Mouse (Mus musculus): ENCODE data around the gene Zfp809. TPM values are rescaled to one million over a fixed set of nuclear protein-coding genes. Genes with fewer than 3 reads are reported as not detected.
A peak's percentile ranks its signal among the peaks of the same experiment; 100 is the strongest.
"Not testable (repeated sequence)": the region's sequence is repeated elsewhere in the genome, so short reads cannot be mapped to it uniquely, and the experiment has no call there.

Zfp809 gene
- polyA plus RNA-seq, 1 experiment from 2014 or later = 13.5 TPM

DNA sequence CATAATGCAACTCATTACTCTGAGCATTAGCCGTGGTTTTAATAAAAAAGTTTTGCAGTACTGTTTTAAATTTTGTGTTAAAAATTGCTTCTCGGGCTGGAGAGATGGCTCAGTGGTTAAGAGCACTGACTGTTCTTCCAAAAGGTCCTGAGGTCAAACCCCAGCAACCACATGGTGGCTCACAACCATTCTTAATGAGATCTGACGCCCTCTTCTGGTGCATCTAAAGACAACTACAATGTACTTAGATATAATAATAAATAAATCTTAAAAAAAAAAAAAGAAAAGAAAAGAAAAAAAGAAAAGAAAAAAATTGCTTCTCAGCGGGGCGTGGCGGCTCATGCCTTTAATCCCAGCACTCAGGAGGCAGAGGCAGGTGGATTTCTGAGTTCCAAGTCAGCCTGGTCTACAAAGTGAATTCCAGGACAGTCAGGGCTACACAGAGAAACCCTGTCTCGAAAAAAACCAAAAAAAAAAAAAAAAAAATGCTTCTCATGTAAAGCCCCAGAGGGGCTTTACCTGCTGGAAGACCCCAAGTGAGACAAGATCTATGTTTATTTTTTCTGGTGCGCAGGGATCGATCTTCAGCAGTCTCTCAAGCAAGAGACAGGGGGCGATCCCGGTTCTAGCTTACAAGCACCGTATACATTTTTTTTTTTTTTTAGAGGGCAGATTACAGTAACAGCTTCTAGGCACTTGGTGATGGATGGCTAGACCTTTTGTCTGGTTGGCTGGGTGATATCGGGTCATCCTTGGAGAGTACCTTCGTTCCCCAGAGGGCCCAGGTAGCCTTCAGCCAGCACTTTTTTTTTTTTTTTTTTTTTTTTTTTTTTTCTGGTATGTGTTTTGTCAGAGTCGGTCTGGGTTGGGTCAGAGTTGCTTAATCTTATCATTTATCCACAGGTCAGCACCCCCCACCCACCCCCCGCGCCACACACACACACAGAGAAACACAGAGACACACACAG lies 694 bp upstream of the Zfp809 start:
- ATAC-seq (replicated peaks; ENCODE audit: low FRiP score) = peak; percentile 47
- Histone ChIP-seq H3K4me2 (ENCODE audit: low read depth, low read length, severe bottlenecking) (peak overlapping the region; percentile 70), H3K27me3 (ENCODE audit: control insufficient read depth, insufficient read depth, low read length) (no peaks in the 10 kb centered on the region), H3K4me3 (ENCODE audit: low read depth, low read length) (peak overlapping the region; percentile 75), H3K36me3 (ENCODE audit: control insufficient read depth, insufficient read depth, low read length) (no peaks in the 10 kb centered on the region), H3K9me3 (ENCODE audit: control insufficient read depth, low read length) (no peaks in the 10 kb centered on the region), H3K9ac (ENCODE audit: low read length) (peak overlapping the region; percentile 84), H3K4me1 (replicated peaks; ENCODE audit: control insufficient read depth, insufficient read depth, low read length) (no peaks in the 10 kb centered on the region), H3K27ac (ENCODE audit: low read depth, low read length) (no peak overlapping the region)
- peak; percentile 53 for DNase-seq (ENCODE audit: low spot score)
- 27% methylated on average over 17 of the region's 17 CpGs for WGBS

DNA sequence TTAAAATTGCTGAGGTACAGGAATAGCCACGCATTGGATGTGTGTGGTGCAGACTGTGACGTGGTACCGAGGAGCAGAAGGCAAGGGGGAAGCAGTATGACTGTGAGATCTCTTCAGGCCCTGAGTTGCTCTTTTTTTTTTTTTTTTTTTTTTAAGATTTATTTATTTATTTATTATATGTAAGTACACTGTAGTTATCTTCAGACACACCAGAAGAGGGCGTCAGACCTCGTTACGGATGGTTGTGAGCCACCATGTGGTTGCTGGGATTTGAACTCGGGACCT lies 817 bp downstream of the Zfp809 start:
- ATAC-seq (replicated peaks; ENCODE audit: low FRiP score); H3K9ac ChIP-seq (ENCODE audit: low read length): not testable (repeated sequence)
- 67% methylated on average over 7 of the region's 7 CpGs for WGBS

DNA sequence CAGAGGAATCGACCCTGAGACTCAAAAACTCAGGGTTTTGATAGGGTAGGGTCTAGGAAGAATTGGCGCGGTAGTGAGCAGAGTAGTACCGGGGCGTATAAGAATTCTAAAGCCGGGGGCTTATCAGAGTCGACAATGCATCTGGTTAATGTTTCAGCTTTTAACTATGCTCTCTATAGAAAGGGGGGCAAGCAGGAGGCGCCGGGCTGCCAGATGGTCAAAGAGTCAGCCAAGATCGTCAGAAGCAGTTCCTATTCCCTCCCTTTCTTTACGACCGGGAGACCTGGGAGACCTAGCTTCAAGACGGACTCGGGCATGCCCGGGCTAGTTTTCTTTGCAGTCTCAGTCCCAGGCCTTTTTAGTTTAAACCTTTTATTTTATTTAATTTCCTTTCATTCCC lies 1.3 kb downstream of the Zfp809 start:
- Histone ChIP-seq H3K4me1 (replicated peaks; ENCODE audit: control insufficient read depth, insufficient read depth, low read length) (no peaks in the 10 kb centered on the region), H3K36me3 (ENCODE audit: control insufficient read depth, insufficient read depth, low read length) (no peaks in the 10 kb centered on the region), H3K4me3 (ENCODE audit: low read depth, low read length) (no peak overlapping the region), H3K9me3 (ENCODE audit: control insufficient read depth, low read length) (no peaks in the 10 kb centered on the region), H3K4me2 (ENCODE audit: low read depth, low read length, severe bottlenecking) (no peak overlapping the region), H3K9ac (ENCODE audit: low read length) (no peak overlapping the region), H3K27ac (ENCODE audit: low read depth, low read length) (no peak overlapping the region), H3K27me3 (ENCODE audit: control insufficient read depth, insufficient read depth, low read length) (no peaks in the 10 kb centered on the region)
- WGBS = 95% methylated on average over 15 of the region's 15 CpGs
- no peak for DNase-seq (ENCODE audit: low spot score)
- no peak for ATAC-seq (replicated peaks; ENCODE audit: low FRiP score)

More for the DNA sequence above, 817 bp downstream of the Zfp809 start:
- not testable (repeated sequence) for H3K27me3 ChIP-seq (ENCODE audit: control insufficient read depth, insufficient read depth, low read length); H3K4me1 ChIP-seq (replicated peaks; ENCODE audit: control insufficient read depth, insufficient read depth, low read length); H3K27ac ChIP-seq (ENCODE audit: low read depth, low read length); DNase-seq (ENCODE audit: low spot score); H3K36me3 ChIP-seq (ENCODE audit: control insufficient read depth, insufficient read depth, low read length); H3K9me3 ChIP-seq (ENCODE audit: control insufficient read depth, low read length)
- Histone ChIP-seq H3K4me2 (ENCODE audit: low read depth, low read length, severe bottlenecking) (peak overlapping the region; percentile 70), H3K4me3 (ENCODE audit: low read depth, low read length) (peak overlapping the region; percentile 75; the same call in 1 of the 2 replicates)

DNA sequence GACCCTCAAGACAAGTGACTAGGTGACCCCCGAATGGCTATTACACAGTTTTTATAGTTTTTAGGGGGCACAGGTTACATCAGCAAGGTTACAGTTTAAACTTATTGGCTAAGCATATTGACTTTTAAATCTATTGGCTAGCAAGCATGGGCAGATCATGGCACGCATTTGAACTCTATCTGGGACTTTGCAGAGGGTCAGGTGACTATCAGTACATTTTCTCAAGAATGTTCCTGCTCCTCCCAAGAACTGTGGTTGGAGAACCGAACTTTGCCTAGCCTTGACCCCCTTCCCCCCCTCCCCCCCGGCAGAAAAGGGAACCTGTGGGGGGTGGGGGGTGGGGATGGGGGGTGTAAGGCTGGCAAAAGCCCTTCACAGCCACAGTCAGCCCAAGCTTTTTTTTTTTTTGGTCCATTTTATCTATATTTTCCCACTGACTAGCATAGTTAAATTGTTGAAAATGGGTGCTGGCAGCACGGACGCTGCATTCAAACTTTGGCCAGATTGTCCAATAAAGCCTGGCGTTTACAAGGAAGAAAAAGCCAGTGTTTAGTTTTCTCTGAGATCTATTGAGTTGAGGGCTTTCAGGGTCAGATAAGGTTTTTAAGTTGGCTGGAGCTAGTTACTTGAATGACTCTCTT lies 4.0 kb downstream of the Zfp809 start:
- Histone ChIP-seq H3K36me3 (ENCODE audit: control insufficient read depth, insufficient read depth, low read length) (no peaks in the 10 kb centered on the region), H3K4me2 (ENCODE audit: low read depth, low read length, severe bottlenecking) (no peak overlapping the region), H3K4me1 (replicated peaks; ENCODE audit: control insufficient read depth, insufficient read depth, low read length) (no peaks in the 10 kb centered on the region), H3K4me3 (ENCODE audit: low read depth, low read length) (no peak overlapping the region), H3K27ac (ENCODE audit: low read depth, low read length) (no peak overlapping the region), H3K9ac (ENCODE audit: low read length) (no peak overlapping the region), H3K9me3 (ENCODE audit: control insufficient read depth, low read length) (no peaks in the 10 kb centered on the region), H3K27me3 (ENCODE audit: control insufficient read depth, insufficient read depth, low read length) (no peaks in the 10 kb centered on the region)
- no peak for DNase-seq (ENCODE audit: low spot score)
- ATAC-seq (replicated peaks; ENCODE audit: low FRiP score) = no peak
- 86% methylated on average over 7 of the region's 7 CpGs for WGBS

DNA sequence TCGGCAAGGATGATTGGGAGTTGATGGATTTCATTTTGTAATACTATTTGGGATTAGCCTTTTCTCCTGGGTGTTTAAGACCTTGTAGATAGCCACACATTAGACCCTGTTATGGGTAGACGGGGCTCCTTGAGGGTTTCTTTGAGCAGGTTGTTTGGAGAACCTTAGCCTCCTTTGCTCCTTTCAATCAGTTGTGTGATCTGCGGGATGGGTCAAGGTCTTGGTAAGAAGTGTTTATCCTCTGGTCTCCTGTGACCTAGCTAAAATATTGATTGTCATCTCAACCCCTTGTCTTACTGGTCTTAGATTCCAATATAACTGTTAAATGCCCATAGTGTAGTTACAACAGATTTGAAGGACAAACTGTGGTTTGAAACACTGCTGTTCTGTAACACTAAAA lies 4.5 kb downstream of the Zfp809 start:
- H3K27me3 ChIP-seq (ENCODE audit: control insufficient read depth, insufficient read depth, low read length) = no peaks in the 10 kb centered on the region
- no peaks in the 10 kb centered on the region for H3K36me3 ChIP-seq (ENCODE audit: control insufficient read depth, insufficient read depth, low read length)
- 94% methylated on average over 3 of the region's 3 CpGs for WGBS
- no peaks in the 10 kb centered on the region for H3K9me3 ChIP-seq (ENCODE audit: control insufficient read depth, low read length)
- H3K9ac ChIP-seq (ENCODE audit: low read length) = no peak overlapping the region
- H3K27ac ChIP-seq (ENCODE audit: low read depth, low read length) = no peak overlapping the region
- no peak overlapping the region for H3K4me2 ChIP-seq (ENCODE audit: low read depth, low read length, severe bottlenecking)
- no peak overlapping the region for H3K4me3 ChIP-seq (ENCODE audit: low read depth, low read length)
- ATAC-seq (replicated peaks; ENCODE audit: low FRiP score) (no peak), DNase-seq (ENCODE audit: low spot score) (no peak)
- H3K4me1 ChIP-seq (replicated peaks; ENCODE audit: control insufficient read depth, insufficient read depth, low read length) = no peaks in the 10 kb centered on the region

DNA sequence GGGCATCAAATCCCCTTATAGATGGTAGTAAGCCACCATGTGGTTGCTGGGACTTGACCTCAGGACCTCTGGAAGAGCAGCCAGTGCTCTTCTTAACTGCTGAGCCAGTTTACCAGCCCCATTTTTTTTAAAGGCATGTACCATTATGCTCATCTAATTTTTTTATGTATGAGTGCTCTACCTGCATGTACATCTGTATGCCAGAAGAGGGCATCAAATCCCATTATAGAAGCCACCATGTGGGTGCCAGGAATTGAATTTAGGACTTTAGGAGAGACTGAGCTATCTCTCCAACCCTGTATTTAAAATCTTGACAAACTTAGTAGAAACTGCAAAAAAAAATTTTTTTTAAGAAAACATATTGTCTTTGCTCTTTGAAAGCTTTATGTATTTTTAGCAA lies 5.0 kb downstream of the Zfp809 start:
- Histone ChIP-seq H3K27me3 (ENCODE audit: control insufficient read depth, insufficient read depth, low read length) (no peaks in the 10 kb centered on the region), H3K4me3 (ENCODE audit: low read depth, low read length) (no peak overlapping the region), H3K4me2 (ENCODE audit: low read depth, low read length, severe bottlenecking) (no peak overlapping the region), H3K27ac (ENCODE audit: low read depth, low read length) (no peak overlapping the region), H3K36me3 (ENCODE audit: control insufficient read depth, insufficient read depth, low read length) (no peaks in the 10 kb centered on the region), H3K9ac (ENCODE audit: low read length) (no peak overlapping the region), H3K9me3 (ENCODE audit: control insufficient read depth, low read length) (no peaks in the 10 kb centered on the region), H3K4me1 (replicated peaks; ENCODE audit: control insufficient read depth, insufficient read depth, low read length) (no peaks in the 10 kb centered on the region)
- no peak for DNase-seq (ENCODE audit: low spot score)
- ATAC-seq (replicated peaks; ENCODE audit: low FRiP score) = no peak

DNA sequence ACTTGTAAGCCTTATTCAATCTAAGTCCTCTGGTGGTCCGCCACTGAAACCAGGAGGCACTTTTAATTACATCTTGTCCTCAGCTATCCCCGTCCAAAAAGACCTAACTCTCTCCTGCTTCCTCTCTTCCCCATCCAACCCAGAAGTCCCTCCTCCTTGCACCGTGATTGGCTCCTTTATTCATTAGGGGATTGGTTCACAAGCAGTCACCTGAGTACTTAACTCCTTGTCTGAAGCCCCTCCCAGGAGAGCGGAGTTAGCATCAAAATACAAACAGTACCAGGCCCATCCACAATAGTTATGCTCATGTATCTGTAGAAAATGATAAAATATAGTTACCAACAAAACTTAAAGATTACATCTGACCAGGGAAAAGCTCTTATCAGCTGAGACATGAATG lies 14.5 kb downstream of the Zfp809 start:
- WGBS = 96% methylated on average over 4 of the region's 4 CpGs
- no peaks in the 10 kb centered on the region for H3K27me3 ChIP-seq (ENCODE audit: control insufficient read depth, insufficient read depth, low read length)
- DNase-seq (ENCODE audit: low spot score) (no peak), ATAC-seq (replicated peaks; ENCODE audit: low FRiP score) (no peak)
- no peak overlapping the region for H3K4me2 ChIP-seq (ENCODE audit: low read depth, low read length, severe bottlenecking)
- no peak overlapping the region for H3K4me3 ChIP-seq (ENCODE audit: low read depth, low read length)
- no peak overlapping the region for H3K27ac ChIP-seq (ENCODE audit: low read depth, low read length)
- H3K36me3 ChIP-seq (ENCODE audit: control insufficient read depth, insufficient read depth, low read length) = peaks cover 7% of the 10 kb centered on the region; the same call in 1 of the 2 replicates
- H3K4me1 ChIP-seq (replicated peaks; ENCODE audit: control insufficient read depth, insufficient read depth, low read length) = no peaks in the 10 kb centered on the region
- H3K9ac ChIP-seq (ENCODE audit: low read length) = no peak overlapping the region
- H3K9me3 ChIP-seq (ENCODE audit: control insufficient read depth, low read length) = no peaks in the 10 kb centered on the region; the same call in 1 of the 2 replicates

DNA sequence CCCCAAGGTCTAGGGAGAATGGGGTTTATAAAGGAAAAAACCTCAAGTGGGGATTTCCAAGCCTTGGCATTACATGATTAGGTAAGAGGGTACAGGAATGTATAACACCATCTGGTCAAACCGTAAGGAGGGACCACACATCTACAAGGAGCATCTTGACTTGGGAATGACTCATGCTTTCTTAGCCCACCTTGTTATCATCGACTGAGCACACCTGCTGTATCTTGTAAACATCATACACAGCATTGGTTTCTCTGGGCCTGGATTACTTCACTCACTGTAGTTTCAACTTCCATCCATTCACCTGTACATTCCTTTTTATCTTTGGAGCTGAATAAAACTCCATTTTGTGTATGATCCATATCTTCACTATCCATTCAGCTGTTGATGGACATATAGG lies 18.7 kb downstream of the Zfp809 start:
- ATAC-seq (replicated peaks; ENCODE audit: low FRiP score) = no peak
- H3K9me3 ChIP-seq (ENCODE audit: control insufficient read depth, low read length) = peaks cover 4% of the 10 kb centered on the region; the same call in 1 of the 2 replicates
- WGBS = 95% methylated on average over 2 of the region's 2 CpGs

More for the DNA sequence above, 18.7 kb downstream of the Zfp809 start:
- Histone ChIP-seq H3K4me1 (replicated peaks; ENCODE audit: control insufficient read depth, insufficient read depth, low read length) (no peaks in the 10 kb centered on the region), H3K27ac (ENCODE audit: low read depth, low read length) (no peak overlapping the region), H3K4me2 (ENCODE audit: low read depth, low read length, severe bottlenecking) (no peak overlapping the region), H3K4me3 (ENCODE audit: low read depth, low read length) (no peak overlapping the region), H3K9ac (ENCODE audit: low read length) (no peak overlapping the region), H3K36me3 (ENCODE audit: control insufficient read depth, insufficient read depth, low read length) (peaks cover 18% of the 10 kb centered on the region), H3K27me3 (ENCODE audit: control insufficient read depth, insufficient read depth, low read length) (no peaks in the 10 kb centered on the region)
- no peak for DNase-seq (ENCODE audit: low spot score)

Data from forebrain, embryonic 11.5 days (tissue).